Mouse (Mus musculus): ENCODE measurements at regions not wholly inside any gene's neighbourhood (a gene's known extent, or its start where the extent isn't known, plus 50 kb on each side); places are given as distances from the start of the nearest gene placed in this dataset.

- no peak for DNase-seq (ENCODE audit: low read depth)
Observed at GRCm38 (mm10) chr5:80484676-80485075, 535.3 kb upstream of the Adgrl3 start.

- no peak for DNase-seq (ENCODE audit: low read depth)
Observed at GRCm38 (mm10) chr5:80488332-80488731, 531.6 kb upstream of the Adgrl3 start.

- peak; percentile 61 for DNase-seq (ENCODE audit: low read depth)
Observed at GRCm38 (mm10) chr5:80508672-80509071, 511.3 kb upstream of the Adgrl3 start.

- no peak for DNase-seq (ENCODE audit: low read depth)
Observed at GRCm38 (mm10) chr5:80539997-80540396, 479.9 kb upstream of the Adgrl3 start.

- peak; percentile 84 for DNase-seq (ENCODE audit: low read depth)
Observed at GRCm38 (mm10) chr5:80551673-80552072, 468.3 kb upstream of the Adgrl3 start.

- no peak for DNase-seq (ENCODE audit: low read depth)
Observed at GRCm38 (mm10) chr5:80578741-80579140, 441.2 kb upstream of the Adgrl3 start.

- no peak for DNase-seq (ENCODE audit: low read depth)
Observed at GRCm38 (mm10) chr5:80611571-80611970, 408.4 kb upstream of the Adgrl3 start.

GRCm38 (mm10) chr5:80627225-80627624 lies 392.7 kb upstream of the Adgrl3 start:
- no peak for DNase-seq (ENCODE audit: low read depth)

- no peak for DNase-seq (ENCODE audit: low read depth)
Observed at GRCm38 (mm10) chr5:80659043-80659442, 360.9 kb upstream of the Adgrl3 start.

GRCm38 (mm10) chr5:80659530-80659929 lies 360.4 kb upstream of the Adgrl3 start:
- DNase-seq (ENCODE audit: low read depth), result no peak

- DNase-seq (ENCODE audit: low read depth), result peak; percentile 4
Observed at GRCm38 (mm10) chr5:80670258-80670947, 349.5 kb upstream of the Adgrl3 start.

GRCm38 (mm10) chr5:80683431-80683830 lies 336.5 kb upstream of the Adgrl3 start:
- DNase-seq (ENCODE audit: low read depth), result no peak

- DNase-seq (ENCODE audit: low read depth), result no peak
Observed at GRCm38 (mm10) chr5:80700848-80701247, 319.1 kb upstream of the Adgrl3 start.

GRCm38 (mm10) chr5:80704732-80705131 lies 315.2 kb upstream of the Adgrl3 start:
- DNase-seq (ENCODE audit: low read depth), result no peak

GRCm38 (mm10) chr5:80706645-80707056 lies 313.3 kb upstream of the Adgrl3 start:
- peak; percentile 31 for DNase-seq (ENCODE audit: low read depth)
